Mouse (Mus musculus) heart, adult 18-20 months (tissue): ENCODE data around the gene Ldah. TPM values are rescaled to one million over a fixed set of nuclear protein-coding genes. Genes with fewer than 3 reads are reported as not detected.

Source experiments
- DNase-seq, 2 experiments: peaks; one replicate each; pipeline ENCODE4 v3.0.0; 2021 to 2022; ENCODE audit warnings: mixed read lengths in 1 of 2
- total RNA-seq, 2 experiments: library from RNA; stranded (reverse); gene quantifications; 2 replicates each; pipeline ENCODE4 v1.2.3; 2021

The Ldah gene
- total RNA-seq, 2 experiments from 2014 or later = 25.1 to 25.6 TPM

GRCm38 (mm10) chr12:8281225-8282017, 73.5 kb downstream of the Ldah start:
- peak in 1 of 2 experiments; percentile 35 for DNase-seq

- no peak for DNase-seq
These were observed 80.1 kb downstream of the Ldah start for GRCm38 (mm10) chr12:8287970-8288369.

GRCm38 (mm10) chr12:8289099-8289498, 81.2 kb downstream of the Ldah start:
- no peak for DNase-seq

- no peak for DNase-seq
These were observed 81.6 kb downstream of the Ldah start for GRCm38 (mm10) chr12:8289499-8289898.

GRCm38 (mm10) chr12:8291157-8291853, 83.4 kb downstream of the Ldah start:
- DNase-seq = no peak

- no peak for DNase-seq
These were observed 87.5 kb downstream of the Ldah start for GRCm38 (mm10) chr12:8295307-8295913.

GRCm38 (mm10) chr12:8296154-8296553, 88.2 kb downstream of the Ldah start:
- DNase-seq = no peak

- DNase-seq = no peak
These were observed 89.8 kb downstream of the Ldah start for GRCm38 (mm10) chr12:8297586-8298214.

- no peak for DNase-seq
These were observed 90.6 kb downstream of the Ldah start for GRCm38 (mm10) chr12:8298361-8299142.

- no peak for DNase-seq
These were observed 91.5 kb downstream of the Ldah start for GRCm38 (mm10) chr12:8299143-8300110.

- no peak for DNase-seq
These were observed 92.2 kb downstream of the Ldah start for GRCm38 (mm10) chr12:8300111-8300480.

GRCm38 (mm10) chr12:8300521-8300920, 92.6 kb downstream of the Ldah start:
- no peak for DNase-seq

- DNase-seq = no peak
These were observed 93.3 kb downstream of the Ldah start for GRCm38 (mm10) chr12:8301011-8301814.

GRCm38 (mm10) chr12:8301841-8302431, 94.0 kb downstream of the Ldah start, which contains the start of gene Gdf7:
TSS of gene Gdf7 (minus strand) at chr12:8301954.
- no peak for DNase-seq

GRCm38 (mm10) chr12:8305258-8305657, 97.4 kb downstream of the Ldah start:
- DNase-seq = no peak

GRCm38 (mm10) chr12:8306432-8306831, 98.5 kb downstream of the Ldah start:
- peak; percentile 52 to 86 for DNase-seq

- DNase-seq = no peak
These were observed 99.0 kb downstream of the Ldah start for GRCm38 (mm10) chr12:8306910-8307309.

- no peak for DNase-seq
These were observed 103.1 kb downstream of the Ldah start for GRCm38 (mm10) chr12:8310992-8311391.

- no peak for DNase-seq
These were observed 104.4 kb downstream of the Ldah start for GRCm38 (mm10) chr12:8312266-8312665.
